Mouse (Mus musculus): ENCODE measurements around the gene 1700067P10Rik. TPM values are rescaled to one million over a fixed set of nuclear protein-coding genes. Genes with fewer than 3 reads are reported as not detected.

The 1700067P10Rik gene
- polyA plus RNA-seq, 1 experiment from 2014 or later: not detected

DNA sequence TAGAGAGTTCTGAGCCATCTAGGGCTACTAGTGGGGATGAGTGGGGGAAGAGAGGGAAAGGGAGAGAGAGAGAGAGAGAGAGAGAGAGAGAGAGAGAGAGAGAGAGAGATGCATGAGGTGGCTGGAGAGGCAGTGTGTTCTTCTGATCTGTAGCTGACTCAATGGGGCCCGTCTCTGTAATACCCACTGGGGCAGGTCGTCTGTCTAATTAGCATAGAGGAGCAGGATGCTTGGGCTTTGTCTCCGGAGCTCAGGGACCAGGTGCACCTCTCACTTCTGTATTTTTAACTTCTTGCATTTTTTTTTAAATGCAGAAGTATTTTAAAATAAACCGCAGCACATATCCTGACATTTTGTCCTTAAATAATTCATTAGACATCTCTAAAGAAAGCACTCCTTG, 18.2 kb downstream of the 1700067P10Rik start:
- Histone ChIP-seq H3K27ac (ENCODE audit: low read length) (no peak overlapping the region), H3K27me3 (ENCODE audit: control insufficient read depth, insufficient read depth, low read length) (no peaks in the 10 kb centered on the region), H3K4me3 (ENCODE audit: low read length) (no peak overlapping the region), H3K9me3 (replicated peaks; ENCODE audit: control insufficient read depth, low read length) (0 out of 2 replicates have a peak, but pooled peaks cover 3% of the 10 kb centered on the region), H3K4me1 (ENCODE audit: control insufficient read depth, insufficient read depth, low read length) (no peaks in the 10 kb centered on the region), H3K36me3 (ENCODE audit: control insufficient read depth, insufficient read depth) (no peaks in the 10 kb centered on the region), H3K9ac (ENCODE audit: low read length) (no peak overlapping the region), H3K4me2 (ENCODE audit: low read depth, low read length) (no peak overlapping the region)
- WGBS: 50% methylated on average over 4 of the region's 4 CpGs
- ATAC-seq (replicated peaks; ENCODE audit: extremely low read depth, insufficient read depth, low FRiP score): no peak

DNA sequence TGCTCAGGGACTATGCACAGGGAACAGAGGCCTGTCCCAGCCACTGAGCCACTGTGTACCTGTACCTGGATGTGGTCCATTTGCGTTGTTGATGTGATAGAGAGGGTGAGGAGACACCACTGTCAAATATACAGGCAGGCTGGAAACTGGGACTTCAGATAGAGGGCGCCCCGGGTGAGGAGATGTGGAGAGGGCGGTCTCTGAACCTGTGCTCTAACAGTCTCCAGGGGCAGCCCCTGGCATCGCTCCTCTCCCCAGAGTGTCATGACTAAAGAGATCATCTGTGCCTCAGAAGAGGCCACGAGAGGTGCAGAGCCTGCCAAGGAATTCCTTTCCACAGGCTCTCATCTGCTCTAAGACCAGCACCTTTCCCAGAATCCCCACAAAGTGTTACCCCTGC, 18.7 kb downstream of the 1700067P10Rik start:
- H3K9ac ChIP-seq (ENCODE audit: low read length): no peak overlapping the region
- ATAC-seq (replicated peaks; ENCODE audit: extremely low read depth, insufficient read depth, low FRiP score): no peak
- H3K4me3 ChIP-seq (ENCODE audit: low read length): no peak overlapping the region
- no peaks in the 10 kb centered on the region for H3K27me3 ChIP-seq (ENCODE audit: control insufficient read depth, insufficient read depth, low read length)
- 0 out of 2 replicates have a peak, but pooled peaks cover 3% of the 10 kb centered on the region for H3K9me3 ChIP-seq (replicated peaks; ENCODE audit: control insufficient read depth, low read length)
- 45% methylated on average over 6 of the region's 6 CpGs for WGBS
- no peaks in the 10 kb centered on the region for H3K4me1 ChIP-seq (ENCODE audit: control insufficient read depth, insufficient read depth, low read length)
- no peak overlapping the region for H3K4me2 ChIP-seq (ENCODE audit: low read depth, low read length)
- no peaks in the 10 kb centered on the region for H3K36me3 ChIP-seq (ENCODE audit: control insufficient read depth, insufficient read depth)
- no peak overlapping the region for H3K27ac ChIP-seq (ENCODE audit: low read length)

- no peak overlapping the region for H3K4me3 ChIP-seq (ENCODE audit: low read length)
- 75% methylated on average over 3 of the region's 3 CpGs for WGBS
- H3K4me2 ChIP-seq (ENCODE audit: low read depth, low read length): no peak overlapping the region
- H3K27ac ChIP-seq (ENCODE audit: low read length): no peak overlapping the region
- no peaks in the 10 kb centered on the region for H3K27me3 ChIP-seq (ENCODE audit: control insufficient read depth, insufficient read depth, low read length)
- H3K36me3 ChIP-seq (ENCODE audit: control insufficient read depth, insufficient read depth): no peaks in the 10 kb centered on the region
- ATAC-seq (replicated peaks; ENCODE audit: extremely low read depth, insufficient read depth, low FRiP score): no peak
- no peaks in the 10 kb centered on the region for H3K4me1 ChIP-seq (ENCODE audit: control insufficient read depth, insufficient read depth, low read length)
- H3K9ac ChIP-seq (ENCODE audit: low read length): no peak overlapping the region
- H3K9me3 ChIP-seq (replicated peaks; ENCODE audit: control insufficient read depth, low read length): peaks cover 5% of the 10 kb centered on the region; the same call in 1 of the 2 replicates
Measured at GRCm38 (mm10) chr17:48108520-48108919, 19.4 kb downstream of the 1700067P10Rik start.

- H3K27ac ChIP-seq (ENCODE audit: low read length): no peak overlapping the region
- no peaks in the 10 kb centered on the region for H3K4me1 ChIP-seq (ENCODE audit: control insufficient read depth, insufficient read depth, low read length)
- H3K9ac ChIP-seq (ENCODE audit: low read length): no peak overlapping the region
- peaks cover 12% of the 10 kb centered on the region; the same call in 1 of the 2 replicates for H3K9me3 ChIP-seq (replicated peaks; ENCODE audit: control insufficient read depth, low read length)
- no peak for ATAC-seq (replicated peaks; ENCODE audit: extremely low read depth, insufficient read depth, low FRiP score)
- no peaks in the 10 kb centered on the region for H3K36me3 ChIP-seq (ENCODE audit: control insufficient read depth, insufficient read depth)
- no peak overlapping the region for H3K4me2 ChIP-seq (ENCODE audit: low read depth, low read length)
- H3K4me3 ChIP-seq (ENCODE audit: low read length): no peak overlapping the region
- no peaks in the 10 kb centered on the region for H3K27me3 ChIP-seq (ENCODE audit: control insufficient read depth, insufficient read depth, low read length)
- WGBS: 44% methylated on average over 8 of the region's 8 CpGs
Measured at GRCm38 (mm10) chr17:48110547-48111287, 21.6 kb downstream of the 1700067P10Rik start.

DNA sequence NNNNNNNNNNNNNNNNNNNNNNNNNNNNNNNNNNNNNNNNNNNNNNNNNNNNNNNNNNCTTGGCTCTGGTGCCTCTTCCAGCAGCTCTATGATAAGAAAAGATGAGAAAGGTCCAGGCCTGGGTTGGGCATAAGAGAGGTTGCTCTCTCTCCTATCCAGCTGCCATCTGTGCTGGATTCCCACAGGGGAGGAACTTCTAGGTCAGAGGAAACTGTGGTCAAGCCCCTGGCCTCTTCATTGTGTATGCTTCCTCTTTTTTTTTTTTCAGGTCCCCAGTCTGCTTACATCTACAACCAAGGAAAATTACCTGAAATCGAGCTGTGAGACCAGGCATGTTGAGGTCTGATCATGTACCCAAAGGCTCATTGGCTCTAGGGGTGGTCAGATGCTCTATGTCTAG, 29.5 kb downstream of the 1700067P10Rik start:
- WGBS: 44% methylated on average over 1 of the region's 1 CpGs
- ATAC-seq (replicated peaks; ENCODE audit: extremely low read depth, insufficient read depth, low FRiP score): no peak
- H3K9ac ChIP-seq (ENCODE audit: low read length): no peak overlapping the region
- H3K4me3 ChIP-seq (ENCODE audit: low read length): no peak overlapping the region
- H3K27ac ChIP-seq (ENCODE audit: low read length): no peak overlapping the region
- no peaks in the 10 kb centered on the region for H3K27me3 ChIP-seq (ENCODE audit: control insufficient read depth, insufficient read depth, low read length)
- no peak overlapping the region for H3K4me2 ChIP-seq (ENCODE audit: low read depth, low read length)
- H3K4me1 ChIP-seq (ENCODE audit: control insufficient read depth, insufficient read depth, low read length): no peaks in the 10 kb centered on the region
- no peaks in the 10 kb centered on the region for H3K36me3 ChIP-seq (ENCODE audit: control insufficient read depth, insufficient read depth)
- H3K9me3 ChIP-seq (replicated peaks; ENCODE audit: control insufficient read depth, low read length): peaks cover 8% of the 10 kb centered on the region; the same call in 1 of the 2 replicates

- H3K27ac ChIP-seq (ENCODE audit: low read length): no peak overlapping the region
- no peak overlapping the region for H3K4me2 ChIP-seq (ENCODE audit: low read depth, low read length)
- H3K9me3 ChIP-seq (replicated peaks; ENCODE audit: control insufficient read depth, low read length): 0 out of 2 replicates have a peak, but pooled peaks cover 2% of the 10 kb centered on the region
- no peaks in the 10 kb centered on the region for H3K36me3 ChIP-seq (ENCODE audit: control insufficient read depth, insufficient read depth)
- no peak overlapping the region for H3K4me3 ChIP-seq (ENCODE audit: low read length)
- ATAC-seq (replicated peaks; ENCODE audit: extremely low read depth, insufficient read depth, low FRiP score): no peak
- H3K27me3 ChIP-seq (ENCODE audit: control insufficient read depth, insufficient read depth, low read length): no peaks in the 10 kb centered on the region
- no peak overlapping the region for H3K9ac ChIP-seq (ENCODE audit: low read length)
- H3K4me1 ChIP-seq (ENCODE audit: control insufficient read depth, insufficient read depth, low read length): no peaks in the 10 kb centered on the region
- 20% methylated on average over 3 of the region's 3 CpGs for WGBS
Measured at GRCm38 (mm10) chr17:48119656-48120055, 30.5 kb downstream of the 1700067P10Rik start.

GRCm38 (mm10) chr17:48120456-48120855, 31.3 kb downstream of the 1700067P10Rik start:
- Histone ChIP-seq H3K9me3 (replicated peaks; ENCODE audit: control insufficient read depth, low read length) (0 out of 2 replicates have a peak, but pooled peaks cover 2% of the 10 kb centered on the region), H3K4me1 (ENCODE audit: control insufficient read depth, insufficient read depth, low read length) (no peaks in the 10 kb centered on the region), H3K27ac (ENCODE audit: low read length) (no peak overlapping the region), H3K36me3 (ENCODE audit: control insufficient read depth, insufficient read depth) (no peaks in the 10 kb centered on the region), H3K27me3 (ENCODE audit: control insufficient read depth, insufficient read depth, low read length) (no peaks in the 10 kb centered on the region), H3K4me3 (ENCODE audit: low read length) (no peak overlapping the region), H3K4me2 (ENCODE audit: low read depth, low read length) (no peak overlapping the region), H3K9ac (ENCODE audit: low read length) (no peak overlapping the region)
- no peak for ATAC-seq (replicated peaks; ENCODE audit: extremely low read depth, insufficient read depth, low FRiP score)
- 81% methylated on average over 20 of the region's 20 CpGs for WGBS

DNA sequence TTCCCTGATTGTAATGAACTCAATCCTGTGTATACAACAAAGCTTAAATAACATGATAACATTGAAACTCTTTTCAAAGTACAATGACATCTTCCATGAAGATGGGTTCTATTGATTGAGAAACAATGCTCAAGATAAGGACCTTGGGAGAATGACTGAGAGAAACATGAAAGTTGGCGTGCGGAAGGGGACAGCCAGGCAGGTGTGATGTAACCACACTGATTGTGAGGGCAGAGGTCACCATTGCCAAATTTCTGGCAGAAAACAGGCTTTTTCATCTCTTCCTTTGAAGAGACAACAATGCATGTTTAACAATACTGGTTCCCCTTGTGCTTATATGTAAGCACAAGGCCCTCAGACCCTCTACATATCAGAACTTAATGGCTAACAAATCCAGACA, 43.7 kb downstream of the 1700067P10Rik start:
- Histone ChIP-seq H3K9ac (ENCODE audit: low read length) (no peak overlapping the region), H3K9me3 (replicated peaks; ENCODE audit: control insufficient read depth, low read length) (no peaks in the 10 kb centered on the region), H3K4me2 (ENCODE audit: low read depth, low read length) (no peak overlapping the region), H3K27me3 (ENCODE audit: control insufficient read depth, insufficient read depth, low read length) (no peaks in the 10 kb centered on the region), H3K4me3 (ENCODE audit: low read length) (no peak overlapping the region), H3K4me1 (ENCODE audit: control insufficient read depth, insufficient read depth, low read length) (no peaks in the 10 kb centered on the region), H3K36me3 (ENCODE audit: control insufficient read depth, insufficient read depth) (no peaks in the 10 kb centered on the region), H3K27ac (ENCODE audit: low read length) (no peak overlapping the region)
- 72% methylated on average over 2 of the region's 2 CpGs for WGBS
- no peak for ATAC-seq (replicated peaks; ENCODE audit: extremely low read depth, insufficient read depth, low FRiP score)
